Mouse (Mus musculus) retina, postnatal 1 day (tissue): ENCODE measurements around the gene Wnt11.

Experiments
- DNase-seq: peaks from one replicate; pipeline ENCODE4 v3.0.0-alpha.2; 2012

Gene Wnt11

DNA sequence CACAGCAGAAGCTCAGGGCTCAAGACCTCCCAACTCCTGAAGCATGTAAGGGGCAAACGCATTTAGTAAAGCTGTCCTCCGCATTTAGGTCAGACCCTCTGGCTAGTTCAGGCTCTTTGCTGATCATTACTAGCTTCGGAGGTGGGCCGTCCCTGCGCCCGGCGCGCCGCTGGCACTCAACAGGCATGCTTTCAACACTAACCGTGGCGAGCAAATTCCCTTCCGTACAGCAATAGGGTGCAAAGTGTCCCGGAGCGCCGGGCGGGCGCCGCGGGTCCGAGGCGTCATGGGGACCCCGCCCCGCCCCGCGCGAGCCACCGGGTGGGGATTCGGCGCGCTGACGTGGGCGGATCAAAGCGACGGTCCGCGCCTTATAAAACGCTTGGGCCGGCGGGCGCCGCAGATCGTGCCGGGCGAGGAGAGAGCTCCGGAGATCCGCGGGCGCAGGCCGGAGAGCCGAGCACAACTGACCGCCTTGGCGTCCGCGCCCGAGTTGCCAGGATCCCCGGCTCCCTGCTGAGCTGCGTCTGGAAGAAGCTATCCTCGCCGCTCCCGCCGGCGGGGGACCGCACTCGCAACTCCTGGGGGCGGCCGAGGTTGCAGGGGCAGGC is at the start of gene Wnt11:
Gene Wnt11, plus strand, starts transcription at position 402 of the 611 bp plus-strand sequence.
- DNase-seq: peak; percentile 62

DNA sequence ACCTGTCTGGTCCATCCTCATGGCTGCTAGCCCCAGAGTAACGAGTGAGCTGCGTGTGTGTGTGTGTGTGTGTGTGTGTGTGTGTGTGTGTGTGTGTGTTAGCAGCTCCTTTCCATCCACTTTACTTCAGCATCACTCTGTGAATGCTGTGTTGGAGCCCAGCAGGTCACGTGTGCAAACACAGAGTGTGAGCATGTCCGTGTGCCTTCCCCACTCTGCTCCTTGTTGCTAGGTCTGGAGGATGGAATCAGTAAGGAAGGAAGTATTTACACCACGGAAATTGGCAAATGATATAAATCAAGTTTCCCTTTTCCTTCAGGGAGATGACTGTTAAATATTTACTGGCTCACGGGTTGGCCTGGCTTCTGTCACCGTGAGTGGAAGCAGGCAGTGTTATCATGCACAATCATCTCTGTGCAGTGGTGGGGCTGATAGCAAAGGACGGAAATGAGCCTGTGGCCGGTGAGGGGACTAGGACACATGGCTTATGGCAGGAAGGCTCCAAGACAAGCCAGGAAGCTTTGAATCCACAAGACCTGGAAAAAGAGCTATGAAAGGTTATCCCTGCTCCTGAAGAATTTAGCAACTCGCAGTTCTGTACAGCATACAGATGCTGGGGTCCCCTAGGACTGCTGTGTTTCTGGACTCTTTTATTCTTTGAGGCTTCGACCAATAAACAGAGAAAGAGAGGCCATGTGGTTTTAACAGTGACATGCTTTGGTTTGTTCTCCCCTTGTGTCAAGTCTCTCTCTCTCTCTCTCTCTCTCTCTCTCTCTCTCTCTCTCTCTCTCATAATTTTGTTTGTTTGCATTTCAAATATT is 47.9 kb upstream of the Wnt11 start:
- no peak for DNase-seq

DNA sequence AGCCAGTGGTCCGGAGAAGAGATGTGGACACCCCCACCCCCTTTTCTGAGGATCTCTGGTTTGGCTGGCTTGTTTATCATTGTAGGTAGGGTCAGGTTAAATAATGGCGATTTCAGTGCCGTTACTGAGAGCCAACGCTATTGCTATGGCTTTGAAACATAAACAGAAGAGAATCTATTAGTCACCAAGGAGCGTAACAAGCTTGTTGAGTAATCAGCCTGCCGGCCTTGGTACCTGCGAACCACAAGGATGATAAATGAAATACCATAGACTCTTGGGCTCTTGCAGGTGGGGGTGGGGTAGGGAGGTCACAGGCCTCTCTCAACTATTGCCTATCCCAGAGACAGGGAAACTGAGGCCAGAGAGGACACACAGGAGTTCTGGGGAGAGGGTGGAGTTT is 46.2 kb upstream of the Wnt11 start:
- no peak for DNase-seq

DNA sequence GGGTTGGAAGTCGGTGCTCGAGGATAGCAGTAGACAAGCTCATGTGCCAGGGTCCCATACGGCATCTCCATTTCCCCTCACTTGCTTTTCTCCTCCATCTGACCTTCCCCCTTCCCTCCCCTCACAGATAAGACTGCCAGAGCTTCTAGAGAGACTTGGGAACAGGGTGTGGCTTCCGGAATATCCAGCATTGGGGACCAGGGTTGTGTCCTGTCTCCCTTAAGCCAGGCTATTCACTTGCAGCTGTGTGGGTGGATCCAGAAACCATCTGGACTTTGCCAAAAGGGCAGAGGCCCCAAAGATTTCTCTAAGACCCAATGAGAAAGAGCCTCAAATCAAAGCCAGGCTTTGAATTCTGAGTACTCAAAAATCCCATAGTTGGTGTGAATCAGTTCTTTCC is 45.8 kb upstream of the Wnt11 start:
- DNase-seq: no peak

DNA sequence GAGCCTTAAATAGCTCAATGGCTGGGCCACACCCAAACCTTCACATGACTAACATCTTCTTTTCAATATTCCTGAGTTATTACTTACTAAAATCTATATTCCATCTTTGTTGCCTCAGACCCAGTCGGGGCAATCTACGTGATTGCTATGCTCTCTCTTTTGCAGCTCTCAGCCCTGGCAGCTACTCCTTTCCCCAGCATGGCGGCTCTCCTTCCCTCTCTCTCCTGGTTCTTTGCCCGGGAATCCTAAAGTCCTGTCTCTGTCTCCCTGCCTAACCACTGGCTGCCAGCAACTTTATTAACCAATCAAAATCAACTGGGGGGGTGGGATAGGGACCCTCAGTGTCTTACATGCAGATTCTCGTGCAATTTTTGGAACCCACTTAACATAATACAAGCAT is 43.0 kb upstream of the Wnt11 start:
- no peak for DNase-seq

DNA sequence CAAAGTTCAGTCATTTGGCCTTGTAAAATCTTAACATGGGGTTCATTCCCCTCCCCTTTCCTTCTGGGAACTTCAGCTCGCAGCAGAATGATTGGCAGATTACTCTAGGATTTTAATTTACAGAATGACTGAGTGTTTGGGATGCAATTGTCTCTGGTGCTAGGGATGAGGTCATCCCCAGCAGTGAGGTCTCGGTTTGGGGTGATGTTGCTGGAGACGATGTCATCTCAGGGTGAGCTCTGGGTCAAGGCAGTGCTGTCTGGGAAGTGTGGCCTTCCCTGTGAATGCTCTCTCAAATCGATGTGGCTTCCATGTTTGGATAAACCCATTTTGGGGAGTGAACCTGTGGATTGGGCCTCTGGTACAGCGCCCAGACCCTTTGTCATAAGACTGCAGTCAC is 41.1 kb upstream of the Wnt11 start:
- no peak for DNase-seq

DNA sequence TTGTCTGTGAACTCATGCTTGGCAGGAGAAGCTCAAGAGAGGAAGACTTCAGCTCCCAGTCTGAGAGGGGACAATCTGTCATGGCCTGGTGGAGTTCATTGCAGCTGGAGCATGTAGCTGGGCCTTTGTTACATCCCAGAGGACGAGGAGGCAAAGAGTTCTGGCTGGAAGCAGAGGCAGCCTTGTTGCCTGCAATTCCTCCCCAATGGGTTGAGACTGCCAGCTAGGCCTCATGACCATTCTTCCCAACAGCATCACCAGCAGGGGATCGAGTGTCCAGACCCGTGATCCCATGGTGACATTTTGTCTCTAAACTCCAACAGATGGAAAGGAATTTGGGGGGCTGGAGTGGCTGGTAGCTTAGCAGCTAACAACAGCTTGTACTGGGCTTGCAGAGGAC is 40.5 kb upstream of the Wnt11 start:
- DNase-seq: no peak

DNA sequence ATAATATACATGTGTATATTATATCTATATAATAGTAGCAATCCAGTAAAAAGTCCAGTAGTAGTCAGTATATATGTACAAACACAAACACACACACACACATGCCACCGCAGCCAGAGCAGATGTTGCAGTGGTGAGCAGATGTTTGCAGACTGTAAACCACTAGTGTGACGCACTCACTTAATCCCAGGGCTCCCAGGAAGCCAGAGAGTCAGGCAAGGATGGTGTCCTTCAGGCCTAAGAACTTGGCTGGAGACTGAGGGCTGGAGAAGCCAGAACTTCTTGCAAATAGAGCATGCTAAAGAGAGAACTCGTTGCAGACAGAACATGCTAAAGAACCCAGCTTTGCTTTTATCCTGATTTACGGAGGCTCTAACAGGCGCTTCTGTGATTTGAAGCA is 39.3 kb upstream of the Wnt11 start:
- no peak for DNase-seq

DNA sequence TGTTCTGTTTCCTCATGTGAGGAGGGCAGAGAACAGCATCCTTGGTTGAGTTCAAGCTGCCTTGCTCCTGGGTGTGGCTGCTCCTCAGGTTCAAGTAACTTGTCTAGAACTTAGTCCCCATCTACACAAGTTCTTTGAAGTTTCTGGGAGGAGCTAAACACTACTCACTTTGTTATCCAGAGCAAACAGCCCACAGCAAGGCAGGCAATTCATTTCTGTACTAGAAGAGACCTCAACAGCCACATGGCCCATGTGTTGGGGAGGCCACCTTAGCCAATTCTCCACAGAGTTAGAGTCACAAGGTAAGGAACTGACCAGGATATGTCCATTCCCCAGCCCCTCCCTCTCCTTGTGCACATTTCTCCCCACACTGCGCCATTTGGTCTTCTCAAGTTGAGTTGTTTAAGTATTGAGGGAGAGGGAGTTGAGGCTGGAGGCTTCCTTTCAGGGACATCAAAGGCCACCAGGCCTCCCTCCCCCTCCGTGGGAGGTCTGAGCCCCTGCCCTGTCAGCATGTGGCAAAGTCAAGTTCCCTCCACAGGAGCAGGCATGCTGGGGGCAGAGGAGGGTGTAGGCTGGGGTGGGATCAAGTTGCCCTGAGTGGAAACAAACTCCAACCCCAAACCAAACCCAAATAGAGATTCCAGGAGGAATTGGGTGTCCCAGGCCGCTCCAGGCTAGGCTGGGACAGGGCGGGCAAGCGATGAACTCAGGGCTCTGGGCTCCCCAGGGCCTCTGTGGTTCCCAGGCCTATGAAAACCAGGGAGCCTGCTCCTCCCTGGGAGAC is 37.4 kb upstream of the Wnt11 start:
- no peak for DNase-seq

DNA sequence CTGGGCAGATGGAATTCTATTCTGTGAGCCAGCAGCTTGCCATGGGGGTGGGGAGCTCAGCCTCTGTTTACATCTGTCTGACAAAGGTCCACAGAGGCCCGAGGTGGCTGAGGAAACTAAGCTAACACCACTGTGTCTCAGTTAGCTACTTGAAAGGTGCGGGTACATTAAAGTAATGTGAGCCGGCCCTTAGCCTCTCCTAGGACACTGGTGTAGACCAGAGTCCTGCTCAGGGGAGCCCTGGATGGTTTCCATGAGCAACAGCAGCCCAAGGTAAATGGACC is 36.8 kb upstream of the Wnt11 start:
- DNase-seq: no peak

DNA sequence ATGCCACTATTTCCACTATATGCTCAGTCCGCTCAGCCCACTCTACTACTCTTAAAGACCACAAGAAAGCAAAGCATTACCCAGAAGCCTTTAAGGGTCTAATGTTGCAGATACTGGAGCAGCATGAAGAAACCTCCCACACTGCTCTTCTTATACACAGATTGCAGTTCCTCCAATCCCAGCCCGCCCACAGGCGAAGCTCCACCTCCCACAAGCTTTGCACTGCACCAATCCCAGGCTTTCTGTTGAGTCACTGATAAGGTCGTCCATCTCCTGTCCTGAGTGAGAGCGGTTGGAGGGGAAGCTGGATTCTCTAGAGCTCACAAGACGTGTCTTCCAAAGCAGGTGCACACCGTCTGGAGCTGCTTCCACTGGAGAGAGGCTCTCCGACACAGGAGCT is 34.5 kb upstream of the Wnt11 start:
- no peak for DNase-seq

DNA sequence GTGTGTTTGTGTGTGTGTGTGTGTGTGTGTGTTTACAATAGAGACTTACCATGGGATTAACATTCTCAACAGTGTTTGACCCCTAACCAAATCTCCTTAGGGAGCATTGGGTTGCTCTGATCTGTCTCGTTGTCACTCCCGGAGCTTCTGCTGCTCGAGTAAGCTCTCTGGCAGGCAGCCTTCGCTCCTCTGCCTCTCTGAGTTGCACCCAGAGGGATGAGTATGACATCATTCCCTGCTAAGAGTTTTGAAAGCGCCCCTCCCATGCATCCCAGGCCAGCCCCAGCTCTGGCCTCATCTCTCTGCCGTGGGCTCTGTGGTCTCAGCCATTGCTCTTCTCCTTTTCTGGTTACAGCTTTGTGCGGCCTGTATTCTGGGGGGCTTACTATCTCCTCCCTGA is 33.8 kb upstream of the Wnt11 start:
- peak; percentile 45 for DNase-seq

DNA sequence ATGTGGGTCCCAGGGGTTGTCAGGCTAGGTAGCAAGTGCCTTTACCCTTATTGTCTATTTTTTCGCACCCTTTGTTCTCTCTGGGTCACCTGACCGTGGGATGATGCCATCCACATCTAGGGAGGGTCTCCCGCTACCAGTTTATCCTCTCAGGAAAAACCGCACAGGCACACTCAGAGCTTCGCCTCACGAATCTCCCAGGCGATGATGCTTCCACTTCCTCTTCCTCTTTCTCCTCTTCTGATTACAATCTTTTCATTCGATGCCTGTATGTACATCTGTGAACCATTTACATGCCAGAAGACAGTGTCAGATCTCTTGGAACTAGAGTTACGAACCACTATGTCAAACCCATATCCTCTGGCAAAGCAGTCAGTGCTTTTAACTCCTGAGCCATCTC is 31.7 kb upstream of the Wnt11 start:
- no peak for DNase-seq

DNA sequence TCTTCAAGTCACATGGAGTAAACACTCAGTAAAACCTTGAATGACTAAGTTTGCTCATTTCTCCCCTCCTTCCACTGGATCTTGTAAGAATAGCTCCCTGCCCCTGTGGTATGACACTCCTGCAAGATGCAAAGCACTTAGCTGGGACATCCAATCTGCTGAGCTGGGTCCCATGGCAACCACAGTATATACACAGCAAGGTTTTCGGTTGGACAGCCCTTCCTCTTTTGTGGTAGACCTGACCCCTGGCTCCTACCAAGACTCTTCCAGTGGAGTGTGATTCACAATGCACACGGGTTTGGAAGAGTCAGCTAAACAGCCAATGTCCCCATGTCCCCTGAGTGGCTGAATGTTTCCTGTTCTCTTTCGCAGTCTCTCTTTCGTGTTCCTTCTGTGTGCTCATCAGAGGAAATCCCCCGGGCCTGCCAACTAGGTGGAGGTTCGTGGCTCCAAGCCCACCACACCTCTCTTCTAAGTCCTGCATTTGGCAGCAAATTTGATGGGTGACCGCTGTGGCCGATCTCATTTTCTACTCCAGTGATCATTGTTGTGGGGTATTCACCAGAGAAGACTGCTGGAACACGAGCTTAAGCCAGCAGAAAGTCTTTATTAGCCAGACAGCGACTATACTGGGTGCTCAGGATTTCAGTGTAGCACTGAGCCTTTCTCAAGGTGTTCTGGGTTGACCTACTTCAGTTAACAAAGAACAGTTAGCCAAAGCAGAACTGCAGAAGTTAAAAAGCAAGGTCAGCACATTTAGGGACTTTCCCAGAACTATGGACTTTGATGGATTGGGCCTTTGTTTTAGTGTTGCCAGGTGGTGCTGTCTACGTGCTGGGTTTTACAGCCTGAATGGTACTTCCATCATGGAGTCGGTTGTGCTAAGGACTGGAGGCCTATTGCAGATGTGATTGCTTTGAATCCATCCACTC is 29.8 kb upstream of the Wnt11 start:
- DNase-seq: peak; percentile 29

DNA sequence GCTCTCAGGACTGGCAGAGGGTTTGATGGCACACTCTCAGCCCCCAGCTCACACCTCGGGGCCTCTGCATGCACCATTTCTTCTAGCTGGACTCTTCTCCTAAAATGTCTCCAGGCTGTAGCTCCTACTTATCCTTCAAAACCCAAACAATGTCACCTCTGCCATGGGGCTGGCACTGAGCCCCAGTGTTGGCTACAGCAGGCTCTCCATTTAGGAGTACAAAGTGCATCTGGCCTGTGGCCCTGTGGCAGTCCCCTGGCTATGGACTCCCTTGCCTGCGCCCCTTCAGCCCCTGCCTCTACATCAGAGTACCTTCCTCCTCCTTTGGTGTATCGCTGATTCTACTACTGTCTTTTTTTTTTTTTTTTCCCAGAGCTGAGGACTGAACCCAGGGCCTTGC is 28.0 kb upstream of the Wnt11 start:
- DNase-seq: no peak

DNA sequence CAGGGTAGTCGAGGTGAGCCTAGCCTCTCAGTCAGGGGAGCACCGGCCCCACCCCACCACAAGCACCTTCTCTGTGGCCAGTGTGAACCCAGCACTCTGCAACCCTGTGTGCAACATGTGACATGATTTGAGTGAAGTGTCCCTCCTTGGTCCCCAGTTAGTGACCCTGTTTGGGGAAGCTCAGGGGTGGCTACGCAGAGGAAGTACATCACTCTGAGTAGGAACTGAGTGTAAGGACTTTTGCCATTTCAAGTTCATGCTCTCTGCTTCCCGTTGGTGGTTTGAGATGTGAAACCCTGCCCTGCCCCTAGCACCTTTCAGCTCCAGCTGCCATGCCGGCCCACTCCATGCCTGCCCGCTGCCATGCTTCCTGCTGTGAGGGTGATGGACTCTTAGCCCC is 25.5 kb upstream of the Wnt11 start:
- no peak for DNase-seq

DNA sequence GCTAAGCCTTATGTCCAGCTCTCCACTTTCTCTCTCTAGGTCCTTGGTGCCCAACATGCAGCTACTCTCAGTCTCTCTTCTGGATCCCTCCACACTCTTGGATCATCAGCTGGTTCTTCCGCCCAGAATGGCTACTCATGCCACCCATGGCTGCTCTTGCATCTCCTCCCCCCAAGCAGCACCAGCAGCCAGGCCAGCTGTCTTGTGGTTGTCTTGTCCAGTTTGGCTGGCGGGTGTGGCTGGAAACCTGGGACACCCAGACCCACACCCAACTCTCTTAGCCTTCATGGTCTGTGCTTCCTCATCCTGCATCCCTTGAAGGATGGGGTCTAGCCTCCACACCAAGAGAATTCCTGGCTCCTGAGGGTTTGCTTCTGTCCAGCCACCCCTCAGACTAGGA is 24.3 kb upstream of the Wnt11 start:
- no peak for DNase-seq

DNA sequence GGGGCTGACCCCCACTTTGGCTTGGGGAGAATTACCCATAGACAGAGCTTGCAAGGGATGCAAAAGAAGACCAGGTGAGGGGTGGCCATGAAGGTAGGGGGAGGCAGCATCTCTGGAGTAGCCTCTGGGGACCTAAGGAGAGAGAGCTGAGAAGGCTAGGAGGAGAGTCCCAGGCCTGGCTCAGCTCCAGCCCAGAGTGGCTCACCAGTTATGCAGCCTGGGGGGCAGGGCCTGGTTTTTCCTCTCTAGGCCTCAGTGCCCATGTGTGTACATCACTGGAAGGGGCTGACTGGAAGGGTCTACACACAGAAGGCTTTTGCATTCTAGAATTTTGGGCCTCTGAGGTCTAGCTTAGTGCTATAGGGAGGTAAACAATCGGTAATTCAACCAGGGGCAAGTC is 14.4 kb upstream of the Wnt11 start:
- no peak for DNase-seq

DNA sequence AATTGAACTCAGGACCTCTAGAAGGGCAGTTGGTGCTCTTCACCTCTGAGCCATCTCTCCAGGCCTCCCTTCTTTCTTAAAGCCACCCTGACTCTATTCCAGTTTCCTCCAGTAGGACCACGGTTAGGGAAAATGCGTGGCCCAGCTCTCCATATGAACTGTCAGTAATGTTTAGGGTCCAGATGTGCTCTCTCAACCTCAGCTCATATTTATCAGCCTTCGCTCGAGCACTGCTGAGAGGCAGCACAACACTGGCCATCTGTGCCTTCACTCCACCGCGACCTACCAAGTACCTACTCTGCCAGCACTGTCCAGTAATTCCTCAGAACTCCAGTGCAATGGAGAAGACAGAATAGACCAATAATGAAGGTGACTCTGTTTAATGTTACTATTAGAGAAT is 12.0 kb upstream of the Wnt11 start:
- no peak for DNase-seq

DNA sequence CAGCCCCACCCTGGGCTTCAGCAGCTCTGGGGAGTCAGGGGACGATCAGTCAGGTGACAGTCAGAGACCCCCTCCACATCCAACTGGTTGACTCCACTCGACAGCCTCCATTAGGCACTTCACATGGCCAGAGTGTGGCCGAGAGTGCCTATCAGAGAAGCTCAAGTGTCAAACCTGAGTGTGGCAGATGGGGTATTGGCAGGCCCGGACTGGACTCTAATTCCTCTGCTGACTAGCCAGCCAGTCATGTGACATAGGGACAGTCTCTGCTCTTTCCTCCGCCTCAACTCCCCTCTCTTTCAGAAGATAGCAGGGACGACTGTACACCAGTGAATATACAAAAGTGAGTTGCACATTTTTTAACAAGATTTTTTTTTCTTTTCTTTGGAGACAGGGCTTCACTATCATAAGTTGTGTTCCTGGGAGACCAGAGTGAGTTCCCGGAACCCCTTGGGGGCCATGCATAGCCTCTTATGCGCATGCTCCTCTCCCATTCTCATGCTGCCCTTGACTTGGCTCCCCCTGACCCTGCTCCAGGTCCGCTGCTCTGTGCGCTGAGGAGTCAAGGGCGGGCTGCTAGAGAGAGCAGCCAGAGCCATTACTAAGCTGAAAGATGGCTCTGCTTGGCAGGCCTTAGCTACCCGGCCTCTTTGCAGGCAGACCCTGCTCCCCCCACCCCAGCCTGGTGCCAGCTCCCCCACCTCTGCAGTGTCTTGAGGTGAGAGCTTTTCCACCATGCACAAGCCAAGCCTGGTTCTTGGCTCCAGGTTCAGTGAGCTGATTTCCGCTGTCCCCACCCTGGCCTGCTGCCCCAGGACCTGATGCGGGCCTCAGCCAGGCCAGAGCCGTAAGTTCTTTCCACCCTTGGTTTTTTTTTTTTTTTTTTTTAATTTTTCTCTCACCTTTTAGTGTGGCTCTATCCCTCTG is 10.8 kb upstream of the Wnt11 start:
- no peak for DNase-seq

DNA sequence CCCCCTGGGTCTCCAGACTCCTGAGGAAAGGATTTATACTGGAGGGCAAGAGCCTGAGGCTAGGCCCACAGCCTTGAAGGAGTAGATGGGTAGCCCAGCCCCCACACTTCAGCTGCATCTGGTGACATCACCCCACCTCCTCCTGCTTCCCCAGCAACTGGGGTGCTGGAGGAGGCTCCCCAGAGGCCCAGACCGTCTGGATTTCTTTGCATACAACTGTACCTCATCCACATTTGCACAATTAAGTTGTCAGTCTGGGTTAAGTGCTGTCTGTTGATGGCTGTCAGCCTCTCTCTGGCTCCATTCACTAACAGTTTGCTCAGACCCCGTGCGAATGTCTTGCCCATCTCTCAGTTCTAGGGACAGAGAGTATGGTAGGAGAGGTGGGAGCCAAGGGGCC is 6.9 kb upstream of the Wnt11 start:
- peak; percentile 46 for DNase-seq

DNA sequence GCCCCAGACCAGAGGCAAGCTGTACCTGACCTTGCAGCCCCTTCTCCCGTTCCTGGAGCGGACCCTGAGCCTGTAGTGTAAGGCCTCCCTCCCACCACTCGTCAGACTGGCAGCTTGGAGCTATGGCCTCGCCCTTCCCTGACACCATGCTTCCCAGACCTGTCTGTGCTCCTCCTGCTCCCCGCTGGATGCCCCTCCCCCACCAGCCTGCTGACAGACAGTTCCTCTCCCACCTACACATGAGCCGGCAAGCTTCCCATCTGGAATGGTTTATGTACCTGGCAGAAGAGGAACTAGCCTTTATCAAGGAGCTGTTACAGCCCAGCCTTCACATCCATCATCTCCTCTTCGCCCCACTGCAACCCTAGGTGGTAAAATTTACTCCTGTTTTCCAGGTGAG is 6.0 kb upstream of the Wnt11 start:
- no peak for DNase-seq
